Mouse (Mus musculus) lung, postnatal 36 days (tissue): ENCODE measurements at regions not wholly inside any gene's neighbourhood (a gene's known extent, or its start where the extent isn't known, plus 50 kb on each side); places are given as distances from the start of the nearest gene placed in this dataset.

Experiments used
- DNase-seq: peaks from one replicate; pipeline ENCODE4 v3.0.0; 2022; ENCODE audit warnings: mixed read lengths

DNA sequence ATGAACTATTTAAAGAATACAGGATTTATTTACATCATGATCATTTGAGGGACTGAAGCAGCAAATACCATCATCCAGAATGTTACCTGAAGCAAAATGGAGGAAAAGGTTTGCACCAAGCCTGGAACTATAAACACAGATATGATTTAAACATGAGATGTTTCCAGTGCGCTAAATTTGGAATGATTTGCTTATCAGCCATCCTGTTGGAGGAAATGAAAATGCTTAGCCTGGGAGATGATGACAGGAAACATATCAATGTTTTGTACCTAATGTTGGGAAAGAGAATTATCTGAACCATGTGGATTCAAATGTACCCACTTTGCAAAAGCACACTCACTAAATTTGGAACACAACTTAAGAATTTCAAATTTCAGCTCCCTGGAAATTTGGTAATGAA, 149.3 kb downstream of the Adgra3 start:
- no peak for DNase-seq

DNA sequence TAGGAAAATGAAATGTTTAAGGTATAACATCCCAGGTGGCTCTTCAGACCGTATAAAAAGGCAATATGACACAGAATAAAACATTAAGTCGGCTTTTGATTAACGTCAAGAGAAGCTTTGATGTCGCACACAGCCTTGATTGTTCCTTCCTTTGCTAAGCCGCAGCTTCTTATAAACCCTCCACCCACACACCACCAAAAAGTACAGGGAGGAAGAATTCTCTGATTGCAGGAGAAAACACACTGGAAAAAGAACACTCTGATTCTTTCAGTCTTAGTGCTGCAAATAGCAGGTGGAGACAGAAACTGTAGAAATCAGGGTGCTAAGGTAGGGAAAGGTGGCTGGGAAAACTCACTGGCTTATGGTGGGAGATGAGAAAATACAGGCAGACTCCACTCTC, 162.7 kb downstream of the Adgra3 start:
- DNase-seq: no peak

DNA sequence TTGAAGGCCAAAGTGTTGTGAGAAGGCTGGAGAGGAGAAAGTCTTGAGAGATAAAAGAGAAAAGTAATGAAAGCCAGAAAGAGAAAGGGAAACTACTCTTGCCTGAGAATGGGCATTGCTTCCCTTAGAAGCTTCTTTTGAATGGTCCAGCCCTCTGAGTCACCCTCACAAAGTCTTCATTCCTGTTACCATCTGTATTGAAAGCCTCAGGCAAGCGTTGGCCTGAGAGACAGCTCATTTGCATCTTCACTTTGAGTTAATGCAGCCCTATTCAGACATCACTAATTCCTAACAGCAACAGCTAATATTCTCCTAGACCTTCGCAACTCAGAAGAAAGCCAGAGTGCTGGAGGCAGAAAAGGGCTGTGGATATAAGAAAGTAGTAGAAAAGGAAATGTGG, 178.4 kb downstream of the Adgra3 start:
- no peak for DNase-seq

DNA sequence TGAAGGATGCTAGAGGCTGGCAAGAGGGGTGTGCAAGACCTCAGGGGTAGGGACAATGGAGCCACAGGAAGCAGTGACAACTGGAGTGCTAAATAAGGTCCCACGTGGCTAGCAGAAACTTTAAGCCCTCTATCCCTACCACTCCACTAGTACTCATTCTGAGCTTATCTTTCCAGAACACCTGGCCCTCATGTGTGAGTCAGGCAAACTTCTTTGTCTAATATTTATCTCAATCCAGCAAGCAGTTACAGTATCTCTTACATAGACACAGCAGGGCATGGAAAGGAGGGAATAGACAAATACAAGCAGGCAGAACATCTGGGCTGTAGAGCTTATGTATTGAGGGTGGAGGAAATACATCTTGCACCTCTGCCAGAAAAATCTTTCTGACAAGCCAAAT, 182.6 kb downstream of the Adgra3 start:
- no peak for DNase-seq

DNA sequence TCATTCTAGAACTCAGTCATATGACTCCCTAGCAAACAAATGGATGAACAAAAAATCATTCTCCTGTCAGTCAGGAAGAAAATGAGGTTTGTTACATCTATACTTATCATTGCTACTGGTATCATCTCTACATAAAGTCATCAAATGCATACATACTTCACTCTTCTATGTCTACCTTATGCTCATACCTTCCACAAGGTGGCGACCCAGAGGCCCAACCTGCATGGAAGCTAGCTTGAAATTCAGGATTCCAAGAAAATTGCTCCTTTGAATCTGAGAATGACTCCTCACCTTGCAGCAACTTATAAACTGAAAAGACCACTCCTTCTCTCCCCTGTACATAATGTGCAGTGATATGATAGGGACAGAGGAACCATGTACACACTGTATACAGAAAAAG, 201.6 kb downstream of the Adgra3 start:
- peak; percentile 35 for DNase-seq

DNA sequence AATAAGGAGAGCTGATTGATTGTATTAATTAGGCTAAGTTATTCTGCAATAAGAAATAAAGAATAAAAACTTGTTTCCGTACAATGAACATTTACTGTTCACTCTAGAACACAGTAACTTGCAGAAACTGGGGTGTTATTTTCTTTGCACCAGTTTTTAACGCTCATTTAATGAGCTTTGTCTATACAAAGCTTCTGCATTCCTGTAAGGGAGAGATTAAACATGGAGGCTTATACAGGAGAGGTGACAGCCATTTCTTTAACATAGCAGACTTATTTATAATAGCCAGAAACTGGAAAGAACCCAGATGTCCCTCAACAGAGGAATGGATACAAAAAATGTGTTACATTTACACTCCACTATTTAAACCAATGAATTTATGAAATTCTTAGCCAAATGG, 202.8 kb downstream of the Adgra3 start:
- no peak for DNase-seq

DNA sequence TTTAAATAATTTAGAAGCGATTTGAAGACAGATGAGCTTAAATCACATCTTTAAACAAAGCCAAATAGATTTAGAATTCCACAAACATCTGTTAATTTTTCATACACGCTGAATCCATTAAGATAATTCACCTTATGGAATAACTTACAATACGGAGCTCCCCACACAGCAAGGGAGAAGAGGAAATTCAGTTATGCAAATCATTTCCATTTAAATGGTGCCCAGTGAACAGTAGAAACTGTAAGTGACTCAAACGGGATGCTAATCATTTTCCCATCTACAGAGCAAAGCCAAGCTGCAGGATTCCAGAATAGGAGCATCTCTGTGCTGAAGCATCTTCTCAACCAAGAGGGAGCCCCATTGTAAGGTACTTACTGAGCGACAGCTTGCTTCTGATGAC, 210.1 kb downstream of the Adgra3 start:
- DNase-seq: no peak

DNA sequence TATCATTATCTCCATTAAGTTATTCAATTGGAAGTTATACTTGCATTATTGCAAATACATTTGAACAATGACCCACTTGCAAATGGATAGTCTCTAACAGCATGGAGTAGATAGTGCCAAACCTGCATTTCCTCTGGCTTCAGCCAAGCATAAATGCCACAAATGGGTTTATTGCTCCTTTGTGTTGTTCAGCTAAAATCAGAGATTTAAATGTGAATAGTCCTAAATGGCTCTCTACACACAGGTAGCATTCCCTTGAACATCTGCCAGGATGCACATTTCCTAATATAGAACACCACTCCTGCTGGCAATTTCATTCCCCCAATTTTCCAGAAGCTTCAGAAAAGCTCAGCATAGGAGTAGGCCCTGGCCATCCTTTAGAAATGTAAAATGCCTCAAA, 210.6 kb downstream of the Adgra3 start:
- DNase-seq: no peak

DNA sequence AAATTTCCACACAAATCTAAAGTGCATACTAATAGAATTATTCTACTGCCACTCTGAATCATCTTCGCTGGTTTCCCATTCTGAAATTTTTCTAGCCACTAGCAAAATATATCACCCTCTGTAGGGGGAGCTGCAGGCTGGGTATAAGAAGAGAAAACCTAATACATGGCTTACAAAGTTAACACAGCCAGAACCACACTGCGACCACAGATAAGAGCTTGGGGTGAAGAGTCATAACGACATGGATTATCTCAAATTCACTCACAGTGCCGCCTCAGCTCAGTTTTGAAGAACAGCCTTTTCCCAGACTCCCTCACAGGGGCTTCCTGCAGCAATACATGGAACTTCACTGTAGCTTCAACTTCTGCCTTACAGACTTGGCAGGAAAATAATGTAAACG, 240.0 kb downstream of the Adgra3 start:
- no peak for DNase-seq

DNA sequence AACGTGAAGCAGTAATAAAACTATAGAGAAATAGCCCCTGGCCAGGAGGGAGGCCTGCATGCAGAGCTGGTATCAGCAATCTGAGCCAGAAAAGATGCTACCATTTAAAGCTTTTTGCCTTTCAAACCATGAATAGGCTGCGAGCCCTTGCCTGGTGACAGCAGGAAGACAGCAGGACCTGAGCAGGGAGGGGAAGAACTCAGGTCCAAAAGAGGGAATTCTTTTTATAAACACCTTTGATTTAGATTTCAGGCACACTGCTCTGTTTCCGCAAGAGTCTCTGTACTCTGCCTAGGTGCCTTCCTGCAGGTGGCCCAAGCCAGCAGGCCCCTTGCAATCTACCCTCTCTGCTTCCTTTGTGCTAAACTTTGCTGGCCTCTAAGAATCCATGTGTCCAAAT, 242.1 kb downstream of the Adgra3 start:
- DNase-seq: no peak

DNA sequence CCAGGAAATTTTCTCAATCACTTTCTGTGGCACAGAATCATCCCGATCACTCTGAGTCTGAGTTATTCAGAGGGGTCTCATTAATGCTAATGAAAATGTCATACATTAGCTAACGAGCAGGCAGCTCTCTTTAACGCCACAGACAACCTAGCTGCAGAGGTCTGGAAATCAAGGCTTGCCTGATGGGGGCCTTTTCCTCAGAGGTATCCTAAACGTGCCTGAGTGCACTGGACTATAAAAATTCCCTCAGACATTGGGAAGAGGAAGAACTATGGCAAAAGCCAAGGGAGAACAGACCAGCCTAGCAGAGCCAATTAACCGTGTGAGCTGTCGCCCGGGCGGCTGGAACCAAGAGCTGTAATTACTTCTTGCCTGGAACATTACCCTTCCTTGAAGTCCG, 245.5 kb downstream of the Adgra3 start:
- no peak for DNase-seq

DNA sequence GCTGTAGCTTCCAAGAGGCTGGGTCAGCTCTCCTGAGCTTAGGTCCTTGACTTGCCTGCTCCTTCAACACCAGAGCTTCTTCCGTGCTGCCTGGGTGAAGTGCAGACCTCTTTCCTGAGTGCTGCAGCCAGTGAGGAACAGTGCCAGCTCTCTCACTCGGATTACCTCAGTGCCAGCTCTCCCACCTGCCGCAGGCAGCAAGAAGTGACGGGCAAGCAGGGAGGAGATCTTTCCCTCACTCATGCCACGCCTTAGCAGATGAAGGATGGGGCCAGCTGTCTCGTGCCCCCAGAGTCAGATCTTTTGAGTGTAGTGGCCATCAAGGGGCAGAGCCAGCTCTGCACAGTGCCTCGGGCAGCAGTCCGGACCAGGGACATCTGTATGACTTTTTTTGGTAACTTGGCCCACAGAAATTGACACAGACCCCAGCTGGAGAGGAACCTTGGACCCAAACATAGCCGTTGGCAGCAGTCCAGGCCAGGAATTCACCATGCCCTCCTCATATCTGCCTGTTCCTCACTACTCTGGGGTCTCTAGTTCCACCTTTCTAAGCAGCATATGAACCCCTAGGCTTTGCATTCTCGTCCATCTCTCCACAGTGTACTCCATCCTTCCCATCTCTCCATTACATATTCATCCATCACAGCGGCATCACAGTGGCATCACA, 263.9 kb upstream of the Kcnip4 start:
- DNase-seq: no peak

DNA sequence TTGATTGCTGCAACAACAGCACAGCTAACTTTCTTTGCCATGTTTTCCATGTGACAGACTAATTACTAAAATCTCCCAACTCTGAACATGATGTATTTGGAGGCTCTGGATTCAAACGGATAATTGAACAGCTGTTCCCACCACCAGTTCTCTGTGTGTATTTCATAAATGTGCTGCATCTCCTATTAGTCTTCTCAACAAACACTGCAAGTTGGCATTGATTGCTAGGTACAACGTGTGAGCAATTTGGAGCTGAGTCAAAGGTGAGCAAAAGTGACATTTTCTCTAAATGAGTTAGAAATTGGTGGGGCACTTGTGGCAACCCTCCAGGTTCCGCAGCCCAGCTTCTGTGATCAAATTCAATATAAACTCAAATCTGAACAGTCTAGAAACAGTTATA, 259.0 kb upstream of the Kcnip4 start:
- no peak for DNase-seq

DNA sequence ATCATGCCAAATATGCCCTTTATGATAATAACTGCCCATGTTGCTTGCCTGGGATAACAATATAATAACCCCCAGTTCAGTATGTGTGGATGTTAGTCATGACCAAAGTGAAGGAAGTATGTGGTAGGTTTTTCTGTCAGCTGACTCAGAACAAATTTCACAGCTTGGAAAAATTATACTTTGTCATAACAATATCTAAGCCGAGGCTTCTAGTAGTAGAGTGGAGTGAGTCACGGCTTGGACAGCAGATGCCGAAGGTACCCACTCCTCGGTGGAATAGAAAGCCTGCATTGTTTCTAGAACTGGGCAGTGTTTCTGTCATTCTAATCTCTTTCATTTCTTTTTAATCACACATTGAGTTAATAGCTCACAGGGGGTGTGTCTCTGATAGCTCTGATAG, 236.3 kb upstream of the Kcnip4 start:
- no peak for DNase-seq

DNA sequence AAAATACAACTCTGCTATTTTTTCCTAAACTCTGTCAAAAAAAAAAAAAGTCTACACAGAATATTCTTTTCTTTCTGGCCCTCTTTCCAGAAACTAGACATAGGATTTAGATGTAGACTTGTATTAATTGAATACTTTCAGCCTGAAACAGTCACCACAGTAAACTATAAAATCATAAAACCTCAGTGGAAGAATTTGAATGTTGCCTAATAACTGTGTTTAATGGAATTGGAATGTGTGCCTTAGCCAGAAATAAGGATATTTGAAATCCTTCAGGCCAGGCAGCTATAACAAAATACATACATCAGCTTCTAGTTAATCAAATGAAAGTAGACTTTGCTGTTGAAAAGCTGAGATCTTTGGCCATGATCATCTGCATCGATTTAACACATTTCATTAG, 230.8 kb upstream of the Kcnip4 start:
- DNase-seq: no peak

DNA sequence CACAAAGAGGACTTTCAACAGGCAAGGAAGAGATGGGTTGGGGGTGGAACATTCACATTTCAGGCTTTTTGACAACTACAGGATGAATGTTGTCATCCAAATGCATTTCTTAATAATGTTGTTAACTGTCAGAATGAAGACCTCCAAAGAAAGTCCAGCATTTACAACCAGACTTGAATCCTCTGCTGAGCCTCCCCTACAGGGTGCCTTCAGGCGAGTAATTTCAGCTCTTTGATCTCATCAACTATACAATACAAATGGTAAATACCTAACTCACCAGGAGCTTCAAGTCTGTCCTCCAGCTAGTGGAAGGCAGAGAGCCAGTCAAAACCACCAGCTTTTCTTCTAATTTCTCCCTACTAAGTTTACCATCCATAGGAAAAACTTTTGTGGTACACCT, 187.9 kb upstream of the Kcnip4 start:
- no peak for DNase-seq

DNA sequence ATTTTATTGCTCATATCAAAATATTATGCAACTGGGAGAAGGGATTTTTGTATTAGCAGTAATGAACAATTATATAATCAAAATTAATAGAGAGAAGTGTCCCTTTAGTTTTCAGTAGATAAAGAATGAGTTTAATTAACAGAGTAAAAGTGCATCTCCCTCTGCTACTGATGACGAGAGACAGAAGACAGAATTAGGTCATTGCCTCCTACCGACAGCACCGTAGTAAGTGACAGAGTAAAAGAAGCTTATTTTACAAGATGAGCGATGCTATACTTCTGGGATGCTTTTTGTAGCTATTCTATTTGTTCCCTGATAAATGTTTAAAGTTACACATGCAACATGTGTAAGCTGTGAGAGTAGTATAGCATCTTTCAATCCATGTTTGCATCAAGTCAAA, 157.4 kb upstream of the Kcnip4 start:
- DNase-seq: no peak

DNA sequence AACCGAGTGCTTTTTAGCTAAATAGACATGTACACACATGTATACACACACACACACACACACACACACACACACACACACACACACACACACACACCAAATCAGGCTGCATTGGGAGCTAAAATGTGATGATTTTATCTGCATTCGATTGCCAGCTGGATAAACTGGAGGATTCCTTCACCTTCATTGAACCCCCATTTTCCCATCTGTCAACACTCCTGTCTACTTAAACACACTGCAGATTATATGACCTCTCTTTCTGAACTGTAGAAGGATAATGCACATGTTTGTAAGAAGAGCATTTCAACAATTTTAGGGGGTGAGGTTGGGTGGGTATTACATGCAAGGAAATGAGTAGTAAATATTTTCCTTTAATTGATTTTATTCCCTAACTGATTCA, 156.8 kb upstream of the Kcnip4 start:
- no peak for DNase-seq

DNA sequence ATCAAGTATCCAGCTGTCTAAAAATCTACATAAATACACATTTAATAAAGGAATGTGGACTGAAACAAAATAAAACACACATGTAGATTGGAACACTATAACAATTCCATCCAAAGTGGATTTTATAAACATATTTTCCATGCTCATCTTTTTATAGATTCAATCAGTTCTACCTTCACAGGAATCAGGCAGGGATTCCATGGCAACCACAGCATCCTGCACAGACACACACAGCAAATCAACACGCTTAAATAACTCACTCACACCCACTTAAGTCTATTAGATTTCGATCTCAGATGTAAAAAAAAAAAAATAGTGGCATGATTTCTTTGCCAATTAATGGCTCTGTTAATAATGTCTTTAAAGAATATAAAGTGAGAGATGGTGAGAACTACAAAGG, 151.2 kb upstream of the Kcnip4 start:
- DNase-seq: no peak

DNA sequence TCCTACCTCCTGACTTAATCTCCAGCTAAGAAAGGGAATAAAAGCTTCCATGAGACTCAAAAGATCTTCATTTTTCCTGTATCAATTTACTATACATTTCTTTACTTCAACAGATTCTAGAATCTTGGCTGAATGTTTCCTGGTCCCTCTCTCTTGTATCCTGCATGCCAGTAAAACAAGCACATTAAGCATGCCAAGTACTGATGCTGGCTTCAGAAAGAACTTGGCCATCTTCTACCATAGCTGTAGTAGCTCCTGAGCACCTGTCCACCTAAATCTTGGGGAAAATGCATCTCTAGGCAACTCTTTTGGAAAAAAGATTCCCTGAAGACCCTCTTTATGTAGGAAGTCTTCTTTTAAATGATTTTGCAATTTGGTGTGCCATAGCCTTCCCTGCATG, 140.5 kb upstream of the Kcnip4 start:
- DNase-seq: no peak

DNA sequence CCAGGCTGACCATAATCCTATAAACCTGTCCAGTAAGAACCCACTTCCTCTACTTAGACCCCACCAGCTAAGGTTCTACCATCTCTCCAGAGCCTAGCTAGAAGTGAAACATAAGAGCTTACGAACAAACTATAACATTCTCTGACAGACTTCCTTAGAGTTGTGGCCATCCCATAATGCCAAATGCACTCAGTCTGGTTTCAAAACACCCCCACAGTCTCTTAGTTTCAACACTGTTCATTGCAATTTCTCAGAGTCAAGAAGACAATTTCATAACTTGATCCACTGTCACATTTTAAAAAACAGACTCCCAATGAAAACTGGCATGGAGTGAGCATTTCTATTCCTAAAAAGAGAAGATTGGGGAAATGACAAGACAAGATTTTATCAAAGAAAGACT, 139.2 kb upstream of the Kcnip4 start:
- peak; percentile 6 for DNase-seq

DNA sequence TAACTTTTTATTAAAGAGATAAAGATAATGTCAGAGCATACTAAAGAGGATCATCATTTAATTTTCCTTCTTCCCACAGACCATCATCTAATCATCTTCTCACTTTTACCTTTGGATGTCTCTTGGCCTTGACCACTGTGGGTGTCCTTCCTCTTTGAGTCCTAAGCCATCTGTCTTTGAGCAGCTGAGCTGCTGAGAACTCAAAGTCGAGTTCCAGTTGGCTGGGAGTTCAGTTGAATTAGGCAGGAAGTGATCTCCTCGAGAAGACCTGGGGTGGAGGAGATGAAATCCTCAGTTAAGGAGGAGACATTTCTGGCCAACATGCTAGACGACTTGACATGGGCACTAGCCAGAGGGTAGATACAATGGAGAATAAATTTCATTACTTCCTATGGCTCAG, 137.4 kb upstream of the Kcnip4 start:
- no peak for DNase-seq

DNA sequence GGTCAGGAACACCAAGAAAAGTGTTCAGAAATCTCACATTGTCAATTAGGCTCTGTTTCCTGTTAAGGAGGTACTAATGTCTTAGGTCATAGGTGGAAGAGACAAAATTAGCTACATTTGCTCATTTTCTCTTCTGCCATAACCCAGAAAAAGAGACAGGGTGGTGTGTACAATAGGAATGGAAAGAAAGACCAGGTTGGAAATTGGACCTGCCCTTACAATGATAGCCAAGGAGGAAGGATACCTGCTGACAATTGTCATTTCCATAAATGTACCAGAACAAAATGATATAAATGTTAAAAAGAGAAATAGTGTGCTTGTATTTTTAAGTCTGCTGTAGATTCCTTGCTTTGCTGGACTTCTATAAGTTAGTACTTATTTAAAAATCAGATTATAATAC, 135.9 kb upstream of the Kcnip4 start:
- DNase-seq: no peak

DNA sequence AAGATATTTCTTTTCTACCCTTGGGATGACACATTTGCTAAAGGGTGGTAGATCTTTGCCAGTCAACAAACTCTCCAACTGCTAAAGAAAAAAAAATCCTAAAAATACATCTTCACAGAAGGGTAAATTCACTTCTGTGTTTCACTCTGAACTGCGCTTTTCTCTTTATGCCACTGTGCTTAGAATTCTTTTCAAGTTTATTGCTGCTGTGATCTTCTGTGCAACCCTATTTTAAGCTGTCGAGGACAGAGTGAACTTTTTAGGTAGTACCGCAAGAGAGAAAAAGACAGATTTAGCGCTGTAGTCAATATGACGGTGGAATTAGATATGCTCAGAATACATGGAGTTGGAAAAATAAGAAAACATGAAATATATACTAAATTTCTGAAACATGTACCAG, 126.2 kb upstream of the Kcnip4 start:
- DNase-seq: no peak

DNA sequence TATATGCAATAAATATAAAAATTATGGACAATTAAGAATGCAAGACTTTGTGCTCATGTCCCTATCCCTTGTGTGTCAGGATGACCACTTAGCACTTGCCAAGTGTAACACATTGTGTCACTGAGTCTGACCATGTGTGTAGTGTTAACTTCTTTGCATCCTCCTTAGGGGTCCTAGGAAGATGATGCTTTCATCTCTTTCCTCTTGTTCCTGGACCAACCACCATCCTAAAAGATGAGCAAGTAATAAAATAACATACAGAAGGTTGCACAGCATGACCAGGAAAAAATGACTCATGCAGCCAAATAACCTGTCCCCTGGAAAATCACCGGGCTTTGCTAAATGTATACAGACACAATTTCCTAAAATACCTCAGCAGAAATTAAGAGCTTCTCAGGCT, 121.1 kb upstream of the Kcnip4 start:
- no peak for DNase-seq

DNA sequence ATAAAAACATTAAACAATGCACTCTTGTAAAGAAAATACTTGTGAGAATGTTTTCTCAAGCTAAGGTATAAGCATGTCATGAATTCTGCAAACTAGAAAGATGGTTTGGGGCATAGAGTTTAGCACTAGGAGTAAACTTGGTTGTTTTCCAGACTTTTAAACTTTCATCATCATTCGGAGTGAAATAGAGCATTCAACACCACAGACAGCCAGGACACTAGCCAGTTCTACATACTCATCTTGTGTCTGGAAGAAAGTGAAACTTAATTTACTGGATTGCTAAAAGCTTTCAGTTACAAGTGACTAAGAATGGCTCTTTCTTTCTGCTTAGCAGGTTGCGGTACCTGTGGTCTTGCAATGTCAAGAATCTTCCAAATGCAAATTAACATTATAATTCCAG, 119.9 kb upstream of the Kcnip4 start:
- DNase-seq: no peak
